Mouse (Mus musculus) limb, embryonic 13.5 days (tissue): Measurements from ENCODE around the gene Myocos. TPM values are rescaled to one million over a fixed set of nuclear protein-coding genes. Genes with fewer than 3 reads are reported as not detected.

ENCODE experiments used
- ATAC-seq: fragments of 200-750 bp; cut with Nextera tagmentation; 2 replicates; pipeline ENCODE4 v1.8.0; 2017; ENCODE audit warnings: low read depth, moderate number of reproducible peaks, moderate TSS enrichment; ENCODE audit not compliant: low FRiP score
- H3K27ac ChIP-seq: fragments of 300-500 bp; sonication (generic); 2 replicates; pipeline ENCODE4 v1.5.1; 2015; ENCODE audit warnings: inconsistent platforms, mild to moderate bottlenecking, moderate library complexity
- H3K27me3 ChIP-seq: fragments of 300-500 bp; sonication (generic); 2 replicates; pipeline ENCODE4 v1.6.1; 2015; ENCODE audit warnings: mild to moderate bottlenecking, inconsistent platforms
- H3K36me3 ChIP-seq: fragments of 300-500 bp; sonication (generic); 2 replicates; pipeline ENCODE4 v1.6.1; 2015; ENCODE audit warnings: inconsistent platforms, mild to moderate bottlenecking, moderate library complexity
- H3K4me1 ChIP-seq: fragments of 300-500 bp; sonication (generic); 2 replicates; pipeline ENCODE4 v1.6.1; 2015; ENCODE audit warnings: inconsistent platforms
- H3K4me2 ChIP-seq: fragments of 300-500 bp; sonication (generic); replicated peaks from 2 replicates; pipeline ENCODE4 v1.6.1; 2015; ENCODE audit warnings: inconsistent platforms, mild to moderate bottlenecking, moderate library complexity
- H3K4me3 ChIP-seq: fragments of 300-500 bp; sonication (generic); 2 replicates; pipeline ENCODE4 v1.5.1; 2015; ENCODE audit warnings: moderate library complexity, mild to moderate bottlenecking, inconsistent platforms
- H3K9ac ChIP-seq: fragments of 300-500 bp; sonication (generic); 2 replicates; pipeline ENCODE4 v1.6.1; 2015; ENCODE audit warnings: mild to moderate bottlenecking, inconsistent platforms
- H3K9me3 ChIP-seq: fragments of 300-500 bp; sonication (generic); 2 replicates; pipeline ENCODE4 v1.6.1; 2016; ENCODE audit warnings: inconsistent platforms
- WGBS: fragments of 180-500 bp; shearing (Covaris S2); methylation state at CpG from one replicate; pipeline ENCODE4 v1.1.7; 2015; 5-methylcytosine and 5-hydroxymethylcytosine counted together
- polyA plus RNA-seq: library from polyadenylated mRNA; unstranded; fragments of >200 nt; fragmentation: Nextera tagmentation; extraction: Ambion mirVana; gene quantifications from 2 replicates; pipeline ENCODE4 v1.2.1, GENCODE M21; 2015

Gene Myocos
- polyA plus RNA-seq = not detected in 2 replicates

DNA sequence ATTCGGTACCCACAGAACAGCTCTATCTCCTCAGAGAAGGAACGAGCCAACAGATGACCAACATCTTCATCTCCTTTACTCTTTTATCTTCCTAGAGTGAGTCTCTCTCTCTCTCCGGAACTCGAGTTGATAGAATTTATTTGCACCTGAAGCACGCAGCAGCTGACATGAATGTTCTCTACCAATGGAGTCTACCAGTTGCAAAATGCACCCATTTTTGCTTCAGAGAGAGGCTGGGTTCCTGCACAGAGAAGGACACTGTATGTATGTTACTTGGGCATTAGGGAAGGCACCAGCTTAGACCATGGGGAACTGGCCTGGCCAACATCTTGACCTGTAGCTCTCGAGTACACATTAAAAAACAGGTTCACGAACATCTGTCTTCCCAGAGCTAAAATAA is at the start of gene Myocos:
Gene Myocos (minus strand): TSS at position 101 of the 400 bp plus-strand sequence.
- Histone ChIP-seq H3K9ac (no peak within 1 kb of the TSS), H3K36me3 (no peaks in the 10 kb centered on the region), H3K4me1 (no peaks in the 10 kb centered on the region), H3K4me2 (no peak within 1 kb of the TSS), H3K27ac (no peak within 1 kb of the TSS), H3K4me3 (no peak within 1 kb of the TSS), H3K9me3 (no peaks in the 10 kb centered on the region), H3K27me3 (no peaks in the 10 kb centered on the region)
- 89% methylated on average over 7 of the region's 7 CpGs for WGBS
- no peak for ATAC-seq

DNA sequence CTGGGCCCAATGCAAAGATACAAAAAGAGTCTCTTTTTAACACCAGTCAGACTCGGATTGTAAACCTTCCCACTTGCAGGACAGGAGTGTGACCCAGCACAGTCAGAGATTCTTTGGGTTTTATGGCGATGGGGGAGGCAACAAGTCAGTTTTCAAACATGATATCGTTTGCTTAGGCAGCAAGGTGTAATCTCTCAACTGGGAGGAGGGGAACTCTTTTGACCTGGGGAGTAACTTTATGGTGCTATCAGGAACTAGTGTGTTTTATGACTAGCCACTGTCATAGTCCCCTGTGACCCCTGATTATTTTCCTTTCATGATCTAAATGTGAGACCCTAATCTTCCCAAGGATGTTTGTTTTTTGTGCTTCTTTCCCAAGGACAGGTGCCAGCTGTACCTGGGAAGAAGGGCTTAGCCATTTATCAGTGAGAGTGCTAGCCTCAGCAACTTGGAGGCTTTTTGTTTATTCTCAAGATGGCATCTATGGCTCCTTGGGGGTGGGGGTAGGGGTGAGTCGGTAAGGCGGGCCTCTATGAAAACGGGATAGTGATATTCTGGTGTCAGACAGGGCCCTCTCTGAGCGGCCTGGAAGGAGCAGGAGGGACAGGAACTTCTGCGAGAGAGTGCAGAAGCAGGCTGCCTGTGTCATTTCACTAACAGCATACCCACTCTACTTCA is 42.5 kb upstream of the Myocos start:
- Histone ChIP-seq H3K4me3 (no peak overlapping the region), H3K27ac (no peak overlapping the region), H3K36me3 (peaks cover 77% of the 10 kb centered on the region), H3K27me3 (no peaks in the 10 kb centered on the region), H3K9me3 (no peaks in the 10 kb centered on the region), H3K9ac (no peak overlapping the region), H3K4me2 (no peak overlapping the region), H3K4me1 (no peaks in the 10 kb centered on the region)
- WGBS = 78% methylated on average over 8 of the region's 8 CpGs
- ATAC-seq = no peak

DNA sequence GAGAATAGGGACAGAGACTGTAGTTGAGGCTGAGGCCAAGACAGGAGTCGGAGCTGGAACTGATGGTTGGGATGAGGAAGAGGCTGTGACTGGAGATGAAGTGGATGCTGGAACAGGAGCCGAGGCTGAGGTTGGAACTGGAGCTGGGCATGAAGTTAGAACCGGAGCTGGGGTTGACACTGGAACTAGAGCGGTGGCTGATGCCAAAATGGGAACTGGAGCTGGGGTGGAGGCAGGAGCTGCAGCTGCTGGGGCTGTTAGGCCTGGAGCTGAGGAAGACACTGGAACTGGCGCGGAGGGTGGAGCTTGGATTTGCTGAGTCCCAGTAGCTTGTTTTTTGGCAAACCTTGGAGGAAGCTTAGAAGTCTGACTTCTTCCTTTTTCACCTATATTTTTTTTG is 39.8 kb upstream of the Myocos start:
- no peak overlapping the region for H3K27ac ChIP-seq
- no peak overlapping the region for H3K4me3 ChIP-seq
- no peaks in the 10 kb centered on the region for H3K4me1 ChIP-seq
- H3K9ac ChIP-seq = no peak overlapping the region
- no peak overlapping the region for H3K4me2 ChIP-seq
- H3K9me3 ChIP-seq = no peaks in the 10 kb centered on the region
- 93% methylated on average over 6 of the region's 6 CpGs for WGBS
- ATAC-seq = no peak
- H3K36me3 ChIP-seq = peaks cover 78% of the 10 kb centered on the region
- H3K27me3 ChIP-seq = no peaks in the 10 kb centered on the region

DNA sequence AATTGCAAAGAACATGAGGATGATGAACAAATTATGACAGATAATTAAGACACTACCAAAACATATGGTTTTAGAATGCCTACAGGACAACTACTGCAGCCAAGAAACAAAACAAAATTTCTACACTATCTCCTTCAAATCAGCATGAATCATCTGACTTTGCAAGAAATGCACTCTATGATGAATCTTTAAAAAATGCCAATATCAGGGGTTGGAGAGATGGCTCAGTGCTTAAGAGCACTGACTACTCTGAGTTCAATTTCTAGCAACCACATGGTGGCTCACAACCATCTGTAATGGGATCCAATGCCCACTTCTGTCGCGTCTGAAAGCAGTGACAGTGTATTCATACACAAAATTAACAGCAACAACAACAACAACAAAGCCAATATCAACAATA is 35.7 kb upstream of the Myocos start:
- ATAC-seq = no peak
- Histone ChIP-seq H3K9me3 (no peaks in the 10 kb centered on the region), H3K4me1 (no peaks in the 10 kb centered on the region), H3K27me3 (no peaks in the 10 kb centered on the region), H3K4me2 (no peak overlapping the region), H3K4me3 (no peak overlapping the region), H3K9ac (no peak overlapping the region), H3K27ac (no peak overlapping the region), H3K36me3 (peaks cover 81% of the 10 kb centered on the region)
- 93% methylated on average over 2 of the region's 2 CpGs for WGBS

DNA sequence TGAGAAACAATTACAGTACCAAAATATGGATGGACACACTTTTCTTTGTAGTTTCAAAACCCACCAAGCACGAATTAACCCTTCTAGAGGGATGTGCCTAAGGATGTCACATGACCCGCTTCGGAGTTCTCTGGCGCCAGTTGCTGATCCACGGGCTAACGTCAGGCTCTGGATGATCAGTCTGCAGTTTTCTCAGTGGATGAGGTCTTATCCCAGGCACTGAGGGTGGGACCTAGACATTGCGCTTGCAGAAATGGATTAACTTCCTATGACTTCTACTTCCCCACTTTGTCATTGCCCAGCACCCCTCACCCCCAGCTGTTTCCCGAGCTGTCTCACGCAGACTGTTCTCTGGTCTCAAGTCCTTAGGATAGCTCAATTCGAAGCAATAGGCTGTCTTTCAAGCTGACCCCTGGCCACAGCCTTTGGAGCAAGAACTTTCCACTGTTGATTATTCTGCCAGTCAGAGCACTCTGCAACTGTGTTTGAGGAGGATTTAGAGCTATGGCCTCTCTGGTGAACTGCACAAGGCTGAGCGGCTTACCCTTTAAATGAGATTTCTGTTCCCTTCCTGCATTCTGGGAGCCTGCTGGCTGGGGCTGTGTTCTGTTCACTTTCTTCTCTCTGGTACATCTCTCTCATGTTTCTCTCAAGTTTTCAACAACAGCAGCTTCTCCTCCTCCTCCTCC is 7.6 kb upstream of the Myocos start:
- peak overlapping the region; percentile 48; the same call in 1 of the 2 replicates for H3K27ac ChIP-seq
- 4% methylated on average over 11 of the region's 11 CpGs for WGBS
- H3K36me3 ChIP-seq = peaks cover 17% of the 10 kb centered on the region

DNA sequence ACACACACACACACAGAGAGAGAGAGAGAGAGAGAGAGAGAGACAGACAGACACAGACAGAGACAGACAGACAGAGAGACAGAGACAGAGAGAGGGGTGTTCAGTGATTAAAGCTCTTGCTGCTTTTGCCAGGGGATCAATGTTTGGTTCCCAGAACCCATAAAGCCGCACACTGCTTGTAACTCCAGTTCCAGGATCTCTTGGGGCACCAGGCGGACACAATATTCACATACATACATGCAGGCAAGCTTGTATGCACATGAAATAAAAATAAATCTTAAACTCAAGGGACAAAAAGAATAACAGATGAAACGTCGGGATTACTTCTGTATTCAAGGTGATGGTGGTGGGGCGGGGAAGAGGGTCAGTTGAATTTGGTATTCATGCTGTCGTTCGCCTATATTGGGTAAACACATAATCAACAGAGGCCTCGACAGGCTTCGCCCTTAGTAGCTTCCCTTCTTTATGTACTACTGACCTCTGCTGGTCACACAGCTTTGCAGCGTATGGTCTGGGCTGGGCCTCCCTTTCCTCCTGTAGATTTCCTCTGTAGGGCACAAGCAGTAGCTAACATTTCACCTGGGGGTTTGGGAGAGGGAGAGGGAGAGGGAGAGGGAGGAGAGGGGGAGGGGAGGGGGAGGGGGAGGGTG is 6.9 kb upstream of the Myocos start:
- Histone ChIP-seq H3K4me2 (peak overlapping the region; percentile 71), H3K27me3 (no peaks in the 10 kb centered on the region), H3K4me1 (peaks cover 8% of the 10 kb centered on the region; the same call in 1 of the 2 replicates), H3K9me3 (no peaks in the 10 kb centered on the region), H3K9ac (no peak overlapping the region), H3K36me3 (peaks cover 10% of the 10 kb centered on the region), H3K27ac (no peak overlapping the region; the same call in 1 of the 2 replicates), H3K4me3 (no peak overlapping the region)
- WGBS = 10% methylated on average over 10 of the region's 10 CpGs
- peak; percentile 97 for ATAC-seq

More for the DNA sequence above, 7.6 kb upstream of the Myocos start:
- Histone ChIP-seq H3K9ac (peak overlapping the region; percentile 59), H3K9me3 (no peaks in the 10 kb centered on the region), H3K4me3 (peak overlapping the region; percentile 41), H3K4me1 (peaks cover 8% of the 10 kb centered on the region; the same call in 1 of the 2 replicates), H3K4me2 (peak overlapping the region; percentile 71), H3K27me3 (no peaks in the 10 kb centered on the region)
- ATAC-seq = peak; percentile 88

DNA sequence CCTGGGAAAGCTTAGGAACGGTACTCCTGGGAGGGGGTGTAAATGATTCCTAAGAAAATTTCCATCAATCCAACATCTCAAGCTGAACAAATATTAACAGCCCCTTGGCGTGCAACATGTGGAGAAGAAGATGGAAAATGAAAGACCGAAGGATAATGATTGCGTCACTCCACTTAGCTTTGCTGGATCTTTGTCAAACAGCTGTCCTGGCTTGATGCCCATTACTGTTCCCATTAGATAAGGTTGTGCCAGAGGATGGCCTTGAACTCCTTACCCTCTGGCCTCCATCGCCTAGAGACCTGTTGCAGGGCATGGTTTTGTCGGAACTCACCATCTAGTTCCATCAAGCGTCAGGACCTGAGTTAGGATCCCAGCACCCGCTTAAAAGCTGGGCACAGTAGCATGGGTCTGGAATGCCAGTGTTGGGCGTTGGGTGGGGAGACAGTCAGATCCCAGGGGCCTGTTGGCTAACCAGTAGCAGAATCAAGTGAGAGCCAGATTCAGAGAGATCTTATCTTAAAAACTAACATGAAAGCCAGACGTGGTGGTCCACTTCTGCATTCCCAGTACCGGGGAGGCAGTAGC is 2.3 kb upstream of the Myocos start:
- Histone ChIP-seq H3K4me1 (peaks cover 4% of the 10 kb centered on the region; the same call in 1 of the 2 replicates), H3K27me3 (no peaks in the 10 kb centered on the region), H3K36me3 (no peaks in the 10 kb centered on the region), H3K4me2 (no peak overlapping the region), H3K9ac (no peak overlapping the region), H3K9me3 (no peaks in the 10 kb centered on the region), H3K4me3 (no peak overlapping the region), H3K27ac (no peak overlapping the region)
- ATAC-seq = no peak
- WGBS = 85% methylated on average over 11 of the region's 11 CpGs

DNA sequence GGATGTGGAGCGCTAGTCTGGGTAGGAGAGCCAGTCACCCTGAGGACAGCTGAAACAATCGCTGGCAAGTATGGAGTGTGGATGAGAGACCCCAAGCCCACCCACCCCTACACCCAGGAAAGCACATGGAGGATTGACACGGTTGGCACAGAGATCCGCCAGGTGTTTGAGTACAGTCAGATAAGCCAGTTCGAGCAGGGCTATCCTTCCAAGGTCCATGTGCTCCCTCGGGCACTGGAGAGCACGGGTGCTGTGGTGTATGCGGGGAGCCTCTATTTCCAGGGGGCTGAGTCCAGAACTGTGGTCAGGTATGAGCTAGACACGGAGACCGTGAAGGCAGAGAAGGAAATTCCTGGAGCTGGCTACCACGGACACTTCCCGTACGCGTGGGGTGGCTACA is 9.6 kb downstream of the Myocos start:
- no peak overlapping the region for H3K27ac ChIP-seq
- no peak for ATAC-seq

DNA sequence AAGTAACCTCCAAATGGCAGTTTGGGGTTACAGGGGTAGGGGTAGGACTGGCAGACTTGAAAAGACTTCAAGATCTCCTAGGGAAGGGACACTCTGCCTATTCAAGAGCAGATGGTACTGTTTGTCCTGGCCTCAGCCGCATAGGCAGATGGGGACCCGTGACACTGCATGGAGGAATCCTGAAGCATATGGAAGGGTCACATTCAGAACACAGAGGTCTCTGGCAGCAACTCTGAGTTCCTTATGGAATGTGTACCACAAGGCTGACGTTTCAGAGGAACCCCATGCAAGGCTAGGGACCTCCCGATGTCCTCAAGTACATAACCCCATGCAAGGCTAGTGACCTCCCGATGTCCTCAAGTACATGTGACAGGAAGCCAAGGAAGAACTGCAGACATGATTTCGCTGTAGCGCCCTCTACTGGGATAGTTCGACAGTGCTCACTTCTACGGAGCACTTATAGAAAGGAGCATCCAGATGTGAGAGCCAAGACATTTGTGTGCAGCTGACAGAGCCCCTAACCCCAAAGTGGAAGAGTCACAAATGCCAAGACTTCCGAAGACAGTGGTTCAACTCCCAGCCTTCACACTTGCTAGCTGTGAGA is 11.8 kb downstream of the Myocos start:
- Histone ChIP-seq H3K4me3 (no peak overlapping the region), H3K9ac (no peak overlapping the region), H3K4me2 (no peak overlapping the region), H3K9me3 (no peaks in the 10 kb centered on the region), H3K27ac (no peak overlapping the region), H3K27me3 (no peaks in the 10 kb centered on the region), H3K4me1 (peaks cover 8% of the 10 kb centered on the region; the same call in 1 of the 2 replicates), H3K36me3 (no peaks in the 10 kb centered on the region)
- WGBS = 81% methylated on average over 10 of the region's 10 CpGs
- ATAC-seq = no peak

More for the DNA sequence above, 9.6 kb downstream of the Myocos start:
- Histone ChIP-seq H3K4me2 (no peak overlapping the region), H3K27me3 (no peaks in the 10 kb centered on the region), H3K4me3 (no peak overlapping the region), H3K36me3 (no peaks in the 10 kb centered on the region), H3K4me1 (peaks cover 8% of the 10 kb centered on the region; the same call in 1 of the 2 replicates), H3K9ac (no peak overlapping the region), H3K9me3 (no peaks in the 10 kb centered on the region)
- WGBS = 92% methylated on average over 14 of the region's 14 CpGs

DNA sequence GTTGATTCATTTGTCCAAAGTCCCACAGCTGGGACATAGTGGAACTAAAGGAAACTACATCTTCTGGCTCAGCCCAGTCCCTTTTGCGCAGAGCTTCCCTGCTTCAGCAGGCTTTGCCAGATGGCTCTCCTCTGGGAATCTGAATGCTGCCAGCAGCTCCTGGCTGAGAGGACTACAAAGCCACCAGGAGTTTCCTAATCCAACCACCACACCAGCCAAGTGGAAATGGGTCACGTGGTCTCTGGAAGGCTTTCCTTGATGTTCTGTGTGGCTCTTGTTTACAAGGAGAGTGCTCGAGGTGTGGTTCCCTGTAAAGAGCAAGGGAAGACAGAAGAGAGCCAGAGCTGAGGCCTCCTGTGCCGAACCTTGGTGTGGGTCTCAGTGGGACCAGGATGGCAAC is 14.3 kb downstream of the Myocos start:
- Histone ChIP-seq H3K27ac (no peak overlapping the region), H3K4me2 (no peak overlapping the region), H3K36me3 (no peaks in the 10 kb centered on the region), H3K9me3 (no peaks in the 10 kb centered on the region), H3K4me1 (0 out of 2 replicates have a peak, but pooled peaks cover 5% of the 10 kb centered on the region), H3K4me3 (no peak overlapping the region), H3K27me3 (no peaks in the 10 kb centered on the region), H3K9ac (no peak overlapping the region)
- WGBS = 32% methylated on average over 4 of the region's 4 CpGs
- no peak for ATAC-seq

DNA sequence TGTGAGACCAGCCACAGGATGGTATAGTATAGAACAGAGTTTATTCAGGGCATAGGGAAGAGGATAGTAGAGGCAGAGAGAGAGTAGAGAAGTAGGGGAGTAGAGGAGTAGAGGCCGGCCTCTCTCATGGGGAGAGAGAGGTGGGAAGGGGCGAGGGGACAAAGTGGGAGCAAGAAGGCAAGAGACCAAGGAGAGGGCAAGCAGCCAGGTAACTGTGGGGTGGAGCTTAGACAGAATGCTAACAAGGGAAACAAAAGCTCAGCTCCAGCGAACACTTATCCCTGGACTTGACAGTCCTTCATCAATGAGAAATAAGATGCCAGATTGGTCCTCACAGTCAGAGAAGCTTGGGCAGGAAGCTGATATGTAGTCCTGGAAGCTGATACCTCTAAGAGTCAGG is 15.4 kb downstream of the Myocos start:
- no peak for ATAC-seq
- Histone ChIP-seq H3K36me3 (no peaks in the 10 kb centered on the region), H3K4me1 (0 out of 2 replicates have a peak, but pooled peaks cover 5% of the 10 kb centered on the region), H3K4me3 (no peak overlapping the region), H3K9me3 (no peaks in the 10 kb centered on the region), H3K9ac (no peak overlapping the region), H3K4me2 (no peak overlapping the region), H3K27me3 (no peaks in the 10 kb centered on the region), H3K27ac (no peak overlapping the region)
- WGBS = 80% methylated on average over 3 of the region's 3 CpGs
